Mouse (Mus musculus) liver, embryonic 11.5 days (tissue): ENCODE data around the gene Psmb4. TPM values are rescaled to one million over a fixed set of nuclear protein-coding genes. Genes with fewer than 3 reads are reported as not detected.
"Not testable (repeated sequence)": the region's sequence is repeated elsewhere in the genome, so short reads cannot be mapped to it uniquely, and the experiment has no call there.

Source experiments
- ATAC-seq: fragments of 200-750 bp; cut with Nextera tagmentation; replicated peaks from 2 replicates; pipeline ENCODE4 v1.8.0; 2017; ENCODE audit warnings: moderate number of reproducible peaks, mild to moderate bottlenecking, moderate TSS enrichment, moderate library complexity; ENCODE audit not compliant: low FRiP score
- DNase-seq: peaks from one replicate; pipeline ENCODE4 v3.0.0-alpha.2; 2017; ENCODE audit warnings: low spot score
- H3K27ac ChIP-seq: fragments of 300-500 bp; sonication (generic); 2 replicates; pipeline ENCODE4 v1.5.1; 2014; ENCODE audit warnings: mild to moderate bottlenecking, low read depth, low read length, control low read depth
- H3K27me3 ChIP-seq: fragments of 300-500 bp; sonication (generic); replicated peaks from 2 replicates; pipeline ENCODE4 v1.6.1; 2014; ENCODE audit warnings: low read length, mixed read lengths; ENCODE audit not compliant: control insufficient read depth, insufficient read depth
- H3K36me3 ChIP-seq: fragments of 300-500 bp; sonication (generic); 2 replicates; pipeline ENCODE4 v1.6.1; 2014; ENCODE audit warnings: mild to moderate bottlenecking, low read length, moderate library complexity, mixed read lengths; ENCODE audit not compliant: control insufficient read depth, insufficient read depth
- H3K4me1 ChIP-seq: fragments of 300-500 bp; sonication (generic); replicated peaks from 2 replicates; pipeline ENCODE4 v1.6.1; 2014; ENCODE audit warnings: low read length, mixed read lengths; ENCODE audit not compliant: control insufficient read depth, insufficient read depth
- H3K4me2 ChIP-seq: fragments of 300-500 bp; sonication (generic); 2 replicates; pipeline ENCODE4 v1.6.1; 2014; ENCODE audit warnings: mild to moderate bottlenecking, control low read depth, moderate library complexity
- H3K4me3 ChIP-seq: fragments of 300-500 bp; sonication (generic); 2 replicates; pipeline ENCODE4 v1.5.1; 2014; ENCODE audit warnings: low read depth, low read length, control low read depth
- H3K9ac ChIP-seq: fragments of 300-500 bp; sonication (generic); 2 replicates; pipeline ENCODE4 v1.6.1; 2014; ENCODE audit warnings: low read depth, low read length, control low read depth
- H3K9me3 ChIP-seq: fragments of 300-500 bp; sonication (generic); 2 replicates; pipeline ENCODE4 v1.6.1; 2016; ENCODE audit warnings: low read length, inconsistent platforms, mixed read lengths; ENCODE audit not compliant: control insufficient read depth
- WGBS: fragments of 180-500 bp; shearing (Covaris S2); extraction: QIAGEN DNeasy Blood & Tissue Kit; methylation state at CpG from one replicate; pipeline ENCODE4 v1.1.7; 2014; 5-methylcytosine and 5-hydroxymethylcytosine counted together
- polyA plus RNA-seq: library from polyadenylated mRNA; unstranded; fragments of >200 nt; fragmentation: Nextera tagmentation; extraction: Ambion mirVana; gene quantifications from 2 replicates; pipeline ENCODE4 v1.2.1, GENCODE M21; 2014

The Psmb4 gene
- polyA plus RNA-seq = 342 and 349 TPM in 2 replicates

DNA sequence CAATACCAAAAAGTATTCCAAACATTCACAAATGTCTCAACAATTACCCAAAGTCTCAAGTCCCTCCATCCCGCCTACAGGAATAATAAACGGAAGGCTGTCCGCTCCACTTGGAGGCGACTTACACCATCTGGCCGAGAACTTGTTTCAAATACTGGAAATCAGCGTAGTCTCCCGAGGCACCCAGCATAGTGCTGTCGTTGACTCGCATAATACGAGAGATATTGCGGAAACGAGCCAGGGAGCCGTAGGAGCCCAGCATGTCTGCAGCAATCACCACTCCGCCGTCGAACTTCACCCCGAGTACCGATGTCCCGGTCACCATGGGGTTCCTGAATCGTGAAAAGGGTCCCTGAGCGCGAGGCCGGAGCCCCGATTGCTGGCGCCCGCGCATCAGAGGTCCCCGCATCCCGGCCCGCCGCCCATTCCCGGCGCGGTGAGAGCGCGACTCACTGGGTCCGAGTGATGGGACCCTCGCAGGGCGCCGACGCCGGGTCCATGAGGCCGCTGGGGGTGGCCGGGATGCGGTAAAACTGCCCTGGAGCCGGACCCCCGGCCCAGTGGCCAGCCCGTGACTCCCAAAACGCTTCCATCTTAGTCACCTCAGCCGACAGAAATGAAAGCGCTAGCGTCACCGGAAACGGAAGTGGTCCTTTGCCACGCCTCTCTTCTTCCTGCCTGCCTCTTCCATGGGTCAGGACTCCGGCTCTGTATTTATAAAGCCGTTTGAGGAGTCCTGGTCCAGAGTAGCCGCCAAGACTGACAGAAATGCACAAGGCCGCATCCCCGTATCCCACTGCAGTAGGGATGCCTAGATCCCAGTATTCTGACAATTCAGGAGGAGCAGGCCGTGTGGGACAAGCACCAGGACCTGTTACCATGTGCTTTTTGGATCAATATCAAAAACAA lies at the start of gene Psmb4:
TSS of gene Psmb4 (minus strand) at position 646 of the 909 bp plus-strand sequence.
- Histone ChIP-seq H3K27me3 (no peaks in the 10 kb centered on the region), H3K9ac (peak within 1 kb of the TSS; percentile 75), H3K27ac (peak within 1 kb of the TSS; percentile 76; the same call in 1 of the 2 replicates), H3K4me1 (peaks cover 15% of the 10 kb centered on the region), H3K9me3 (no peaks in the 10 kb centered on the region), H3K36me3 (peaks cover 19% of the 10 kb centered on the region), H3K4me3 (peak within 1 kb of the TSS; percentile 100), H3K4me2 (peak within 1 kb of the TSS; percentile 95)
- WGBS = under 1% methylated on average over 61 of the region's 61 CpGs
- ATAC-seq (peak; percentile 83), DNase-seq (peak; percentile 89)

DNA sequence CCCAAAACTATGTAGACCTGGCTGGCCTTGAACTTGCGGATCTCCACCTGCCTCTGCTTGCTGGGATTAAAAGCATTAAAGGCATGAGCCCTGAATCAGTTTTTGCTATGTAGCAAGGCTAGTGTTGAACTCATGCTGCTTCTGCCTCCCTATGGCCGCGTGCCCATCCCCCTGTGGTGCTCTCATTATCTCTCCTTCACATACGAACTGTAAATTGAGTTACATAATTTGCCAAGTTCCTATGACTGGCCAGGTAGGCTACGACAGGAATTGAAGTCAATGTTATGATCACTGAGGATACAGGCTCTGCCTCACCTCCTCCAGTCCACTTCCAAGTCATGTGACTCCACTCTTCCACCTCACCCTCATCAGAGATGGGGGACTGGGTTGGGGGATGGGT lies 49.4 kb upstream of the Psmb4 start:
- not testable (repeated sequence) for H3K9me3 ChIP-seq, H3K27ac ChIP-seq, H3K4me2 ChIP-seq, DNase-seq, H3K4me3 ChIP-seq, H3K27me3 ChIP-seq, H3K9ac ChIP-seq, H3K36me3 ChIP-seq
- H3K4me1 ChIP-seq = peaks cover 22% of the 10 kb centered on the region
- WGBS = 60% methylated on average over 5 of the region's 5 CpGs
- 0 out of 2 replicates have a peak, but pooled peaks have one; percentile 7 for ATAC-seq

GRCm38 (mm10) chr3:94935332-94935731 lies 48.6 kb upstream of the Psmb4 start:
- DNase-seq, H3K9me3 ChIP-seq, H3K27me3 ChIP-seq, H3K36me3 ChIP-seq, H3K9ac ChIP-seq, H3K27ac ChIP-seq, ATAC-seq, H3K4me3 ChIP-seq, H3K4me2 ChIP-seq: not testable (repeated sequence)
- 81% methylated on average over 3 of the region's 3 CpGs for WGBS
- H3K4me1 ChIP-seq = peaks cover 22% of the 10 kb centered on the region

DNA sequence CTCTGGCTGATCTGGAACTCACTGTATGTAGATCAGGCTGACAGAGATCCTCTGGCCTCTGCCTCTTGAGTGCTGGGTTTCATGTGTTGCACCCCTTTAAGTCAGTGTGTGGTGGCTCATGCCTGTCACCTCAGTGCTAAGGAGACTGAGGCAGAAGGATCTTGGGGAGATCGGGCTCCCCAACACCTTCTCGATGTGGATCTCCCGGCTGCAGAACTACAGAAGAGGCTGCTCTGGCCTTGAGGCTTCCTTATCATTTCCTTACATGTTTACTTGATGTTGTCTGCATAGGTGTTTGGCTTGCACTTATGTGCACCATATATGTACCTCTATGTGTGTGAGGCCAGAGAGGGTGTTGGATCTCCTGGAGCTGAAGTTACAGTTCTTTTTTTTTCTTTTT lies 47.8 kb upstream of the Psmb4 start:
- DNase-seq, H3K4me3 ChIP-seq, H3K9ac ChIP-seq, ATAC-seq, H3K9me3 ChIP-seq, H3K27ac ChIP-seq, H3K36me3 ChIP-seq, H3K27me3 ChIP-seq: not testable (repeated sequence)
- 0 out of 2 replicates have a peak overlapping the region, but pooled peaks have one; percentile 2 for H3K4me2 ChIP-seq
- WGBS = 58% methylated on average over 3 of the region's 3 CpGs
- peaks cover 22% of the 10 kb centered on the region for H3K4me1 ChIP-seq

- H3K4me3 ChIP-seq = peak overlapping the region; percentile 48
- peaks cover 22% of the 10 kb centered on the region for H3K4me1 ChIP-seq
- no CpG with 5 or more reads among the region's 2 CpGs for WGBS
These were observed 46.8 kb upstream of the Psmb4 start for GRCm38 (mm10) chr3:94933604-94934003.

DNA sequence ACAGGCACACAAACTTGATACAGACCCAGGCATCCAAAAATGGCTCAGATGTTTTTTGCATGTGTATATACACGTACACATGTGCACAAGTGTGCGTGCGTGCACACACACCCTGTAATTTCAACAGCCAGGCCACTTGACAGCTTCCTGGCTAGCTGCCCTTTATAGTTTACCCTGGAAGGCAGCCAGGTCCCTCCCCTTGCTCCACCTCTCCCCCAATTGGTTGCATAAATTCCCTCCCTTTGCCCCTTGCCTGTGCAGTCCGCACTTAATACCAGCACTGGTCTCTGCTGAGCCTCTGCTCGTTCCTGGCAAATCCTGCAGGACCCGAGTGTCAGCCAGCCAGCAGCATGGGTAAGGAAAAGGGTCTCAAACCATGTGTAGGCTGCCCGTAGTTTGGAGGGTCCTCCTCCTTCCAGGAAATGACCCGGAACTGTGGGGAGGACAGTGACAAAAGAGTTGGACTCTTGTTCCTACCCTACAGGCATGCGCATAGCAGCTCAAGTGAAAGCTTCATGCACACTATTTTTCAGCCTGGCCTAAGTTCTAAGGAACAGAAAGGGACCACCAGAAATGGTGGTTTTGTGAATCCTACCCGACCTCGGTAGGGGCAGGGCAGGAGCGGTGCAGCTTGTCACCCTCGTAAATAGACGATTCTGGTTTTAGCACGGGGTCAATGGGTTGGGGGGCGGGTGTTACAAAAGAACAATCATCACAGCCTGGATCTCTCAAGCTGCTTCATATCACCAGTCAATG lies 46.2 kb upstream of the Psmb4 start, which contains the start of gene Selenbp1:
TSS of gene Selenbp1 (plus strand) at position 248 of the 756 bp plus-strand sequence.
- Histone ChIP-seq H3K27me3 (no peaks in the 10 kb centered on the region), H3K4me2 (peak within 1 kb of the TSS; percentile 73), H3K9ac (peak within 1 kb of the TSS; percentile 68), H3K4me1 (peaks cover 22% of the 10 kb centered on the region), H3K9me3 (no peaks in the 10 kb centered on the region), H3K36me3 (no peaks in the 10 kb centered on the region), H3K27ac (peak within 1 kb of the TSS; percentile 86), H3K4me3 (peak within 1 kb of the TSS; percentile 48)
- ATAC-seq = peak; percentile 84
- 13% methylated on average over 16 of the region's 16 CpGs for WGBS
- DNase-seq = peak; percentile 83

More at GRCm38 (mm10) chr3:94933604-94934003, 46.8 kb upstream of the Psmb4 start:
- DNase-seq, H3K27me3 ChIP-seq, H3K36me3 ChIP-seq, H3K9me3 ChIP-seq, ATAC-seq, H3K9ac ChIP-seq: not testable (repeated sequence)
- H3K4me2 ChIP-seq = peak overlapping the region; percentile 73
- peak overlapping the region; percentile 86; the same call in 1 of the 2 replicates for H3K27ac ChIP-seq

DNA sequence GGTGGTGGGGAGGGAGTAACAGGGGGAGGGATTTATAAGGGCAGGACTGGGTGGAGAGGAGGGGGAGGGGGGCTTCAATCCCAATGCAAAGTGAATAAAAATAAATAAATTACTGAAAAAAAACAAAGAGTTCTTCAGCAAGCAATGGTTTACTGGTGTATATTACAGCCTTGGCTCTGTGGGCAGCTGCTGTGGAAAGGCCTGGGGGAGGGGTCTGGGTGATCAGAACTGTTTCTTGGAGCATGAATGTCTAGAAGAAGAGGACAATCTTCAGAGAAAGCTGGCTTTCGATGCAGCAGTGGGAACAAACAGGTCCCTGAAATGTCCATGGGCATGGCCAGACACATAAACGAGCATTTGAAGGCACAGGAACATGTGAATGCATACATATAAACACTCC lies 45.5 kb upstream of the Psmb4 start:
- not testable (repeated sequence) for H3K4me3 ChIP-seq
- peak overlapping the region; percentile 68; the same call in 1 of the 2 replicates for H3K9ac ChIP-seq
- WGBS = 51% methylated on average over 2 of the region's 2 CpGs

GRCm38 (mm10) chr3:94931427-94932082 lies 44.8 kb upstream of the Psmb4 start:
- H3K4me3 ChIP-seq, H3K36me3 ChIP-seq, H3K4me2 ChIP-seq, H3K9ac ChIP-seq, H3K27me3 ChIP-seq, H3K9me3 ChIP-seq, DNase-seq: not testable (repeated sequence)
- H3K4me1 ChIP-seq = peaks cover 31% of the 10 kb centered on the region
- peak; percentile 48 for ATAC-seq
- H3K27ac ChIP-seq = peak overlapping the region; percentile 86
- 49% methylated on average over 10 of the region's 10 CpGs for WGBS

More for the DNA sequence above, 45.5 kb upstream of the Psmb4 start:
- H3K36me3 ChIP-seq, H3K9me3 ChIP-seq, H3K27me3 ChIP-seq, ATAC-seq: not testable (repeated sequence)
- Histone ChIP-seq H3K4me2 (peak overlapping the region; percentile 73), H3K27ac (peak overlapping the region; percentile 86), H3K4me1 (peaks cover 24% of the 10 kb centered on the region)
- DNase-seq = peak; percentile 37
